Mouse (Mus musculus): Measurements from ENCODE around the gene Plxdc1. TPM values are rescaled to one million over a fixed set of nuclear protein-coding genes. Genes with fewer than 3 reads are reported as not detected.
A peak's percentile ranks its signal among the peaks of the same experiment; 100 is the strongest.

Plxdc1 gene
- polyA plus RNA-seq, 1 experiment from 2014 or later: 0.11 TPM

DNA sequence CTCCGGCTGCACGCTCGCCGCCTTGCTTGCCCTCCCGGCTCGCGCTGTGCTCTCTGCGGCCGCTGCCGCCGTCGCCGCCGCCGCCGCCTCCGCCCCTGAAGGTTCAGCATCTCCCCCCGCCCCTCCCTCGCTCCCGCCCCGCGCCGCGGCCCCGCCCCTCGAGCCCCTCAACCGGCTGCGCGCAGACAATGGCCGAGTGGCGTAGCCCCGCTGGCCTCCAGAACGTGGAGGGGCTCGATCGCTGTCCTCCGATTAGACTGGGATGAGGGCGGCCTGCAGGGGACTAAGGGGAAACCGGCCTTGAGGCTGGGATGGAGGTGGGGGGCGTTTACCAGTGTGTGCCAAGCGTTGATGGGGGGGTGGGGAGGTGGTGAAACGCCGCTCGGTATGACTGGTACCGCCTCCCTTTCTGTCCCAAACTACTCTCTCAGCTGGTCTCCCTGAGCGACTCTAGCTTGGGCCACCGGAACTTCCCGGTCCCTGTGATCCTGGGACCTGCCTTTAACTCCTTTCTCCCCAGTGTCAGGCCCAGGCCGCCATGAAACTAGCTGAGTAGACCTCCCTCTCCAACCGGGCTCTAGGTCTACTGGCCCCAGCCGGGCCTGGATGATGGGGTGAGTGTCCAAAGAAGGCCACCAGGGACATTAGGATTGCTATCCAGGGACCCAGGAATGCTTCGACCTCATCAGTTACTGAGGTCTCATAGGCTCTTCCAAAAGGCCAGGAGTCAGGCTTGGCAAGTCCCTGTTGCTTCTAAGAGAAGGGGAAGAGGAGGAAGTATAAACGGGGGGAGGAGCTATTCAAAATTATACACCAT, 36.5 kb upstream of the Plxdc1 start, which contains the start of gene Cacnb1:
TSS of gene Cacnb1 (minus strand) at position 480 of the 817 bp plus-strand sequence.
- H3K36me3 ChIP-seq (replicated peaks): peaks cover 7% of the 10 kb centered on the region; the same call in 1 of the 2 replicates
- peak within 1 kb of the TSS; percentile 64 for H3K4me3 ChIP-seq
- H3K27me3 ChIP-seq (ENCODE audit: poor library complexity, severe bottlenecking): peaks cover 34% of the 10 kb centered on the region
- H3K27ac ChIP-seq: peak within 1 kb of the TSS; percentile 95
- H3K9me3 ChIP-seq: no peaks in the 10 kb centered on the region
- H3K4me1 ChIP-seq: peaks cover 72% of the 10 kb centered on the region
- peak; percentile 84 for DNase-seq (ENCODE audit: extremely low spot score, low spot score)
- WGBS: under 1% methylated on average over 52 of the region's 52 CpGs

DNA sequence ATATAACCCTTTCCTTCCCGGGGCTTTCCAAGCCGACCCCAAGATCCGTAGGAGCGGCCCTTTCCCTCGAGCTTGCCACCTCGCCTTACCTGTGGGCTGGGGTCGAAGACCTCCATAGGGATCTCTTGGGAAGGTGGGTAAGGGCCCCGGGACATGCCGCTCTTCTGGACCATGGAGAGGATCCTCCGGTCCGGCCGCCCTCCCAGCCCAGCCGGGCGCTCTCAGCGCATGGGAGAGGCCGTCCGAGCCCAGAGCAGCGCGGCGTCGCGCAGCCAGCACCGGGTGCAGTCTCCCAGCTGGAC, 36.0 kb upstream of the Plxdc1 start:
- no peaks in the 10 kb centered on the region for H3K9me3 ChIP-seq
- peak overlapping the region; percentile 95 for H3K27ac ChIP-seq
- H3K27me3 ChIP-seq (ENCODE audit: poor library complexity, severe bottlenecking): peaks cover 34% of the 10 kb centered on the region
- DNase-seq (ENCODE audit: extremely low spot score, low spot score): no peak
- WGBS: 0% methylated on average over 23 of the region's 23 CpGs
- H3K36me3 ChIP-seq (replicated peaks): peaks cover 12% of the 10 kb centered on the region
- H3K4me3 ChIP-seq: peak overlapping the region; percentile 64
- H3K4me1 ChIP-seq: peaks cover 70% of the 10 kb centered on the region

DNA sequence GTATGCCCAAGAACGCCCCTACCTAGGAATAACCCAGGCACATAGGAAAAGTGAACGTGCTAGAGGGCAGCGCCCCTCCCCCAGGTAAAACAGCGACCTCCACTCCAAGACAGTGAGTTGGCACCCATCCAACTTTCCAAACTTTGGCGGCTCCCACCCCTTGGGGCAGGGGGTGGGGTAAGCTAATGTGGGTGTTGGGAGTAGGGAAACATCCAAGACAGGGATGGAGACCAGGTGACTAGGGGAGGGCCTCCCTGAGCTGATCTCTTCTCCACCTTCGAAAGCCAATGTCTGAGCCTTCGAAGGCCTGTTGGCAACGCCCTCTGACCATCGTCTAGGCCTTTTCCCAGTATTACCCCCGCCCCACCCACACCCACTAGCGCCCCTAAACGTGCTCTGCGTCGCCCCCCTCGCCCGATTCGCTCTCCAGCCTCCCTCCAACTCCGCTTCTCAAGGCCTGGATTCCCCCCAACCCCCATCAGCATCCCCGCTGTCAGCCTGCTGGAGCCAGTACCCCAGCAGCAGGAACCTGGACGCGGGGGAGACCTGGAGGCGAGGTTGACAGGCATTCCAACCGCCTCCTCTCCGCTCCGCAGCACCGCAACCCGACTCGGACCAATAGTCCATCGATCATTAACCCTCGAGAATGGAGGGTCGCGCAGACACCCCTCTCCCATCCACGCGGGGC, 35.5 kb upstream of the Plxdc1 start:
- Histone ChIP-seq H3K9me3 (no peaks in the 10 kb centered on the region), H3K27me3 (ENCODE audit: poor library complexity, severe bottlenecking) (peaks cover 34% of the 10 kb centered on the region), H3K27ac (peak overlapping the region; percentile 95), H3K4me1 (peaks cover 70% of the 10 kb centered on the region), H3K36me3 (replicated peaks) (peaks cover 17% of the 10 kb centered on the region), H3K4me3 (peak overlapping the region; percentile 64)
- DNase-seq (ENCODE audit: extremely low spot score, low spot score): no peak
- WGBS: 4% methylated on average over 34 of the region's 34 CpGs

DNA sequence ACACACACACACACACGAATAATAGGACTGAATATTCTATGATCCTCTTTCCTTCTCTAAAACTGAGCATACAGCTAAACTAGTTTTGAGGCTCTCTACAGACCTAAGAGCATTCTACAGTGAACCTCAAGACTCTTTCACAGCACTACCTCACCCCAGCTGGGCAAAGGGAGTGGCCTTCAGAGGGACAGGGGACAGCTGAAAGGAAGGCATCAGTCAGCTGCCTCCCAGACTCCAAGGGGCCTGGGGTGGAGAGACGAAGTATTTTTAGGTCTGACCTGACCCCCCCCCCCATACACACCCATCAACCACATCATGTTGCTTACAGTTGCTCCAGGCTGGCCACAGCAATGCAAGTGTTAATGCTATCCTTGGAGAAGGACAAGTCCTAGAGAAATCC, 34.9 kb upstream of the Plxdc1 start:
- no peak for DNase-seq (ENCODE audit: extremely low spot score, low spot score)
- H3K9me3 ChIP-seq: no peaks in the 10 kb centered on the region
- H3K36me3 ChIP-seq (replicated peaks): peaks cover 23% of the 10 kb centered on the region
- peaks cover 67% of the 10 kb centered on the region for H3K4me1 ChIP-seq
- WGBS: 72% methylated on average over 2 of the region's 2 CpGs
- peaks cover 34% of the 10 kb centered on the region for H3K27me3 ChIP-seq (ENCODE audit: poor library complexity, severe bottlenecking)
- H3K4me3 ChIP-seq: peak overlapping the region; percentile 64
- H3K27ac ChIP-seq: peak overlapping the region; percentile 95; the same call in 1 of the 2 replicates

DNA sequence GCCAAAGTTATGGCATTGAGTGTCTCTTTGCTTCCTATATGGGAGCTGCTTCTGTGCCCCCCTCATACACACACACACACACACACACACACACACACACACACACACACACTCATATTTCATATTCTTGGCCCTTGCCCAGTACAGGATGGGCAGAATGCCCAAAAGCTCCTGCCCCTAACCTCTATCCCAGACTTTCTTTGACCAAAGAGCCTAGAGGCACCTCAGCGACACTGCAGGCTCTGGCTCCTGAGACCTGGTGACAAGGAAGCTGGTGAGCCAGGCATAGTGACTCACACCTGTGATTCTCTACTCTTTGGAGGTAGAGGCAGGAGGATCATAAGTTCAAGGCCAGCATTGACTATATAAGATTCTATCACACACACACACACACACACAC, 34.5 kb upstream of the Plxdc1 start:
- no peaks in the 10 kb centered on the region for H3K9me3 ChIP-seq
- peak overlapping the region; percentile 22; the same call in 1 of the 2 replicates for H3K4me3 ChIP-seq
- H3K4me1 ChIP-seq: peaks cover 63% of the 10 kb centered on the region
- peaks cover 27% of the 10 kb centered on the region for H3K36me3 ChIP-seq (replicated peaks)
- DNase-seq (ENCODE audit: extremely low spot score, low spot score): no peak
- 38% methylated on average over 1 of the region's 1 CpGs for WGBS
- H3K27ac ChIP-seq: peak overlapping the region; percentile 67; the same call in 1 of the 2 replicates
- peaks cover 34% of the 10 kb centered on the region for H3K27me3 ChIP-seq (ENCODE audit: poor library complexity, severe bottlenecking)

DNA sequence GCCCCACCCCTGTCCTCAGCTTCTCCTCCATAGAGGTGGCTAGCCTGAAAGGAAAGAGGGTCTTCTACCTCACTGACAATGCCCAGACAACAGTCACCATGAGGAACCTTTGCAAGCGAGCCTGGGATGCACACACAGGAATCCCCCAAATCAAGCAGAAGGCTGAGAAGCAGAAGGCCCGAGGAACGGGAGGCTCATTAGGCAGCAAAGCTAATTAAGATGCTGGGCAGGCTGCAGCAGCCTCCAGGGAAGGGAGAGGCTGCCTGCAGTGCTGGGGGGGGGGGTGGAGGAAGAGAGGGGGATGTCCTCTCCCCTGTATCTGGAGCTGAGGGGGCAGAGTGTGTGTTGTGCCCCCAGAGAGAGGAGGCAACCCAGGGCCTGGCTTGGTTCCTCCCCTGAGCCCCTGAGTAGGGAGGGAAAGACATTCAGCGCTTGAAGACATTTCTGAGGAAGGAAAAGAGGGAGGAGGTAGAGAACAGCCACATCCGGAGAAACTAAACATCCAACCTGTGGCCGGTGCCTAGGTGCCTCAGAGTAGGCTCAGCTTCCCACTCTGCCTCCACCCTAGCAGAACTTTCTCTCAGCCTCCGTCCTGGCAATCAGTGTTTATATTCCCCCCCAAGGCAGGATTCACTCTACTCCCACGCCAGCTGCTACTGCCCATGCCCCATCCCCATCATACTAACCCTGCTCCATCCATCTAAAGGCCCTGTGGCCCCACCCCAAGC, 33.8 kb upstream of the Plxdc1 start:
- WGBS: 39% methylated on average over 8 of the region's 8 CpGs
- no peaks in the 10 kb centered on the region for H3K9me3 ChIP-seq
- peaks cover 34% of the 10 kb centered on the region for H3K27me3 ChIP-seq (ENCODE audit: poor library complexity, severe bottlenecking)
- DNase-seq (ENCODE audit: extremely low spot score, low spot score): no peak
- peak overlapping the region; percentile 22 for H3K4me3 ChIP-seq
- H3K4me1 ChIP-seq: peaks cover 59% of the 10 kb centered on the region
- peaks cover 33% of the 10 kb centered on the region for H3K36me3 ChIP-seq (replicated peaks)
- H3K27ac ChIP-seq: peak overlapping the region; percentile 67

DNA sequence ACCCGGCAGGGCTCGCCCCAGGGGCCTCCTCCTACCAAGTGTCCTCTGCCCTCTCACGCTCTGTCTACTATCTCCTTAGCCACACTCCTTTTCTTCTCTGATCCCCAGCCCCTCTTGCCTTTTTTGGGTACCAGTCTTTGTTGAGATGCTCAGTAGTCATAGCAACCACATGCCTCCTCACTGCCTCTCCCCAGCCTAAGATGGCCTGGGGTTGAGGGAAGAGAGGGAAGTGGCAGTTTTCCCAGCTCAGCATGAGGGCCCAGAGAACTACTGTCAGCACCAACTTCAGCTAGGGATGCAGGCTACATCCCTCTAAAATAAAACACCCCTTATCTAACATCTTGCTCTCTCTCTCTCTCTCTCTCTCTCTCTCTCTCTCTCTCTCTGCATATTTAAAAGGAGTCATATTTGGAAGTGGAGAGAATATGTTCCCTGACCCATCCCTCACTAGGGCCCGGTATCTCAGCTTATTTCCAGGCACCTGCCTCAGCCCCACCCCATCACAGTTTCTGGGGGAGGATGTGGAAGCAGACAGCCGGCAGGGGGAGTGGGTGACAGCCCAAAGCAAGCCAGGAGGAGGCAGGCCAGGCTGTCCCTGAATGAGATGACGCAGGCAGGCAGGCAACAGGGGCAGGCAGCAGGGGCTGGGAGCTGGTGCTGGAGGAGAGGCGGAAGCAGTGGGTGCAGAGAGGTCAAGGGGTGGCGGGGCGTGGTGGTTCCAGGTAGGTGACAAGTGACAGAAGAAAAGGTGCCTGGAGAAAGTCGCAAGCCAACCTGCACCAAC, 32.8 kb upstream of the Plxdc1 start:
- no peaks in the 10 kb centered on the region for H3K9me3 ChIP-seq
- 21% methylated on average over 10 of the region's 10 CpGs for WGBS
- peaks cover 59% of the 10 kb centered on the region for H3K4me1 ChIP-seq
- peak overlapping the region; percentile 67 for H3K27ac ChIP-seq
- H3K36me3 ChIP-seq (replicated peaks): peaks cover 41% of the 10 kb centered on the region
- peak overlapping the region; percentile 22 for H3K4me3 ChIP-seq
- DNase-seq (ENCODE audit: extremely low spot score, low spot score): no peak
- peaks cover 34% of the 10 kb centered on the region for H3K27me3 ChIP-seq (ENCODE audit: poor library complexity, severe bottlenecking)

DNA sequence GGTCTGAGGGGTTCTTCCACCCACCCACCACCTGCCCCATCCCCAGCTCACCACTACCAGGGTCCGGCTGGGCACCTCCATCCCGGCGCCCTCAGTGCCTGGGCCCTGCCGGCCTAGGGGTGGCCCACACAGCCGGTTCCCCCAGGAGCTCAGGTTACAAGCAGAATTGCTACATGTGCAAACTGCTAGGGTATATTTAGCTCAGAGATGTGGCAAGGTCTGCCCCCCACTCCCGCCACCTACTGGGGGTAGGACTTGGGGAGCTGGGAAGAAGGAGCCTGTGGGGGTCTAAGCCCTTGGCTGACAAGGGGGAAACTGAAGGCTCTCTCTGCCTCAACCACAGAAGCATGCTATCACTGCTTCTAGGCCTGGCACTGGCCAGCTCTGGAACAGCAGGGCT, 32.0 kb upstream of the Plxdc1 start:
- Histone ChIP-seq H3K27me3 (ENCODE audit: poor library complexity, severe bottlenecking) (peaks cover 34% of the 10 kb centered on the region), H3K9me3 (no peaks in the 10 kb centered on the region), H3K4me1 (peaks cover 54% of the 10 kb centered on the region), H3K27ac (peak overlapping the region; percentile 62), H3K36me3 (replicated peaks) (peaks cover 44% of the 10 kb centered on the region), H3K4me3 (peak overlapping the region; percentile 18; the same call in 1 of the 2 replicates)
- WGBS: 78% methylated on average over 6 of the region's 6 CpGs
- DNase-seq (ENCODE audit: extremely low spot score, low spot score): no peak

DNA sequence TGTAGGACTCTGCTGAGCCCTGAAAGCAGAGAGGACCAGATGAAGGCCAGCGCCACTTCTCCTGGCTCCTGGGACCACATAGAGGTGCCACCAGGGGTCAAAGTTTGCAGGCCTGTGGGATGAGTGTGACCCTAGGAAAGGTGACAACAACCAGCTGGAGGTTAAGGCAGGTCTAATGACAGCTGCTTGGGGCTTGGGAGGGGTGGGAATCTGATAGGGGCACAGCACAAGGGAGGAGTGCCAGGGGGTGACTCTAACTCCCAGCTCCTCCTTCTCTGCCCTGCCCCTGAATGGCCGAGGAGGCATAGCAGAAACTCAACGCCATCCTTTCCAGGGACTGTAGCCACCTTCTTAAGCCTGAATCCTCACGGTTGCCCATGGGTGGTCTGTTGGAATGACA, 30.6 kb upstream of the Plxdc1 start:
- Histone ChIP-seq H3K36me3 (replicated peaks) (peaks cover 45% of the 10 kb centered on the region), H3K4me1 (peaks cover 50% of the 10 kb centered on the region), H3K9me3 (no peaks in the 10 kb centered on the region), H3K27ac (no peak overlapping the region), H3K27me3 (ENCODE audit: poor library complexity, severe bottlenecking) (peaks cover 46% of the 10 kb centered on the region), H3K4me3 (no peak overlapping the region)
- 81% methylated on average over 4 of the region's 4 CpGs for WGBS
- no peak for DNase-seq (ENCODE audit: extremely low spot score, low spot score)

DNA sequence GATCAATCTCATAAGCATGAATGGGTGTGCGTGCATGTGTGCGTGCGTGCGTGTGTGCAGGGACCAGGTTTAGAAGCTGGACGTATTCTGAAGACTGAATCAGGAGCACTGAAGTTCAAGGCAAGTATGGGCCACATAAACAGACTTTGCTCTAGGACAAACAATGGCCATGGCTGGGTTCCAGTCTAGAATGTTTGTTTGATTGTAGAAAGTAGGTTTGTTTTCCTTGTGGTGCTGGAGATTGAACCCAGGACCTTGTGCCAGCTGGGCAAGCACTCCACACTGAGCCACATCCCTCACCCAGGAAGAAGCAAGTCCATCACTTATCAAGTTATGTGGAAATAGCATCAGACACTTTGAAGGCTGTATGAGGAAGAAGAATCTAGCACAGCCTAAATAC, 29.9 kb upstream of the Plxdc1 start:
- H3K27ac ChIP-seq: no peak overlapping the region
- H3K27me3 ChIP-seq (ENCODE audit: poor library complexity, severe bottlenecking): peaks cover 45% of the 10 kb centered on the region
- H3K9me3 ChIP-seq: no peaks in the 10 kb centered on the region
- peaks cover 47% of the 10 kb centered on the region for H3K4me1 ChIP-seq
- no peak overlapping the region for H3K4me3 ChIP-seq
- peaks cover 48% of the 10 kb centered on the region for H3K36me3 ChIP-seq (replicated peaks)
- no peak for DNase-seq (ENCODE audit: extremely low spot score, low spot score)
- WGBS: 94% methylated on average over 5 of the region's 5 CpGs

DNA sequence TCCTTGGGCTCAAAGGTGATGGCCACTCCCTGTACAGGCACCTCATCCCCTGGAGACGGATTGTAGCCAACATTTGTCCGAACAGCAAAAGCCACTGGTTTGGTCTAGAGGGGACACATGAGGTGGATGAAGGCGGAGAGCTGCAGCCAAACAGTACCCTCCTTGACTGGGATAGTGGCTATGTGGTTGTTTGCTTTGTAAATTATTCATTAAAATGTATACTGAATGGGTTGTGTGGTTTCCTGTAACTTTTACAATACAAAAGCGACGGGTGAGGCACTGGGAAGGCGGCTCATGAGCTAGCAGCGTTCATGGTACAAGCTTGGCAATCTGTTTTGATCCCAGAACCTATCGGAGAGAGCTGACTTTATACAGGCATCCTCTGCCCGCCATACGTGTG, 26.6 kb upstream of the Plxdc1 start:
- WGBS: 88% methylated on average over 10 of the region's 10 CpGs
- no peak overlapping the region for H3K4me3 ChIP-seq
- no peak overlapping the region for H3K27ac ChIP-seq
- no peaks in the 10 kb centered on the region for H3K9me3 ChIP-seq
- peaks cover 19% of the 10 kb centered on the region for H3K27me3 ChIP-seq (ENCODE audit: poor library complexity, severe bottlenecking)
- peaks cover 14% of the 10 kb centered on the region for H3K4me1 ChIP-seq
- no peak for DNase-seq (ENCODE audit: extremely low spot score, low spot score)
- H3K36me3 ChIP-seq (replicated peaks): peaks cover 66% of the 10 kb centered on the region

DNA sequence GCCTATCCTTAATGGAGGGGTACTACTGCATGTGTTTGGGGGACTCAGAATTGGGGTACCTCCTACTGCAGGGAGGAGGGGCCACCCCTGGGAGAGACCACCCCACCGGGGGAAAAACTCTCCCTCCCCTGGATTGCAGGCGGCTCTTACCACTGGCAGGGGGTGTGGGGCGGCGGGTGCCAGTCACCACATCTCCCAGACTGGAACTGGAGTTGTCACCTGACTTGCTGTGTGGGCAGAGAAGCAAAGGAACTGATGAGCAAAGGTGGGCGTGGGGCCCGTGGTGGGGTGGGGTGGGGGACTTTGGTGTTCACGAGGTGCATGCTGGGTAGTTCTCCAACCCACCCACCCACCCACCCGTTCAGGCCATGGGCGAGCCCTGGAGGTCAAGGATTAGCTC, 25.5 kb upstream of the Plxdc1 start:
- Histone ChIP-seq H3K27ac (no peak overlapping the region), H3K4me3 (no peak overlapping the region), H3K9me3 (no peaks in the 10 kb centered on the region), H3K4me1 (peaks cover 14% of the 10 kb centered on the region), H3K27me3 (ENCODE audit: poor library complexity, severe bottlenecking) (peaks cover 18% of the 10 kb centered on the region), H3K36me3 (replicated peaks) (peaks cover 59% of the 10 kb centered on the region)
- 72% methylated on average over 9 of the region's 9 CpGs for WGBS
- DNase-seq (ENCODE audit: extremely low spot score, low spot score): no peak

All from forebrain, embryonic 10.5 days (tissue).